In genomic region chr3:136233507-136233906, GRCm38 (mm10) we compare ENCODE assay signal across 24 mouse cellular contexts.
A peak's percentile ranks its signal among the peaks of the same experiment; 100 is the strongest.
DNase-seq lines count a peak whose midpoint lies in the region; ATAC-seq and TF ChIP-seq lines count a peak whose summit lies in the region.
"Had no signal": no experiment of that assay in that cellular context is flagged by ENCODE, and none has a peak within 500 bp of the region (broad histone marks: within the 10 kb centered on the region; RNA-seq: fewer than 3 reads in every experiment).

No protein-coding gene starts in this region.

- no peak overlapping the region for H3K4me2 ChIP-seq in CH12.LX (ENCODE audit: insufficient read depth, low read depth, poor library complexity, severe bottlenecking)
- no peak overlapping the region for H3K4me2 ChIP-seq in myocyte (ENCODE audit: low read depth)
- H3K4me2 ChIP-seq in midbrain, embryonic 14.5 days (ENCODE audit: low read length) = no peak overlapping the region

- no peak for ATAC-seq in midbrain, embryonic 14.5 days (ENCODE audit: low FRiP score, low TSS enrichment)
- no peak for ATAC-seq in CD4-positive, CD25-positive, alpha-beta regulatory T cell, adult 4 months
- ATAC-seq: activated CD4-positive, CD25-positive, alpha-beta regulatory T cell, adult 4 months; Patski had no signal

- dilution Hi-C loops in CH12.LX (cut with MboI; ENCODE audit: extremely low pct_ligation_motif_present, extremely low pct_unique_long_range_greater_than_20kb, low sequenced_read_pairs) = no loop called here

- no peak for TF ChIP-seq POLR2A in CH12.LX (IDR thresholded peaks at IDR 0.05; ENCODE audit: low read depth, low read length)
- TF ChIP-seq POLR2A in myocyte (IDR thresholded peaks at IDR 0.05; ENCODE audit: insufficient read length, low read depth) = no peak

- WGBS in midbrain, embryonic 14.5 days = 85% methylated on average over 2 of the region's 2 CpGs

- TF ChIP-seq EP300 in CH12.LX (IDR thresholded peaks at IDR 0.05; ENCODE audit: low read length) = no peak

- H3K36me3 ChIP-seq in CH12.LX (replicated peaks in 1 of 2; ENCODE audit: control insufficient read depth in 1 of 2, insufficient read depth in 1 of 2, low read length in 1 of 2) (peaks cover 0 to 12% of the 10 kb centered on the region in 2 experiments), myocyte (ENCODE audit: control insufficient read depth, insufficient read depth) (no peaks in the 10 kb centered on the region)
- no peaks in the 10 kb centered on the region for H3K36me3 ChIP-seq in midbrain, embryonic 14.5 days (ENCODE audit: control insufficient read depth, insufficient read depth, low read length)
- H3K36me3 ChIP-seq: G1E had no signal

- H3K9me3 ChIP-seq in CH12.LX (replicated peaks; ENCODE audit: low read length) = no peaks in the 10 kb centered on the region
- H3K9me3 ChIP-seq in midbrain, embryonic 14.5 days (ENCODE audit: control insufficient read depth, low read length) = no peaks in the 10 kb centered on the region
- H3K9me3 ChIP-seq: G1E had no signal

- H3K9ac ChIP-seq in CH12.LX (ENCODE audit: insufficient read depth, low read depth) = no peak overlapping the region
- H3K9ac ChIP-seq in midbrain, embryonic 14.5 days (replicated peaks; ENCODE audit: low read length) = no peak overlapping the region

- peaks cover 3 to 32% of the 10 kb centered on the region in 2 experiments for H3K4me1 ChIP-seq in CH12.LX (ENCODE audit: control insufficient read depth in 1 of 2, insufficient read depth in 2 of 2)
- no peaks in the 10 kb centered on the region for H3K4me1 ChIP-seq in midbrain, embryonic 14.5 days (ENCODE audit: control insufficient read depth, insufficient read depth, low read length)

- H3K79me2 ChIP-seq in CH12.LX (replicated peaks; ENCODE audit: control insufficient read depth, extremely low read depth, insufficient read depth, poor library complexity, severe bottlenecking) (no peaks in the 10 kb centered on the region), myocyte (ENCODE audit: control insufficient read depth, insufficient read depth) (no peaks in the 10 kb centered on the region)

- TF ChIP-seq RAD21 in CH12.LX (IDR thresholded peaks at IDR 0.05; ENCODE audit: low read depth, low read length) = no peak

- no peaks in the 10 kb centered on the region for H3K27me3 ChIP-seq in CH12.LX (replicated peaks)
- no peaks in the 10 kb centered on the region for H3K27me3 ChIP-seq in myocyte (ENCODE audit: control insufficient read depth, insufficient read depth, insufficient read length)
- no peaks in the 10 kb centered on the region for H3K27me3 ChIP-seq in midbrain, embryonic 14.5 days (ENCODE audit: control insufficient read depth, insufficient read depth, low read length)
- H3K27me3 ChIP-seq: Patski had no signal

- in situ Hi-C loops in CH12.LX (cut with MboI; ENCODE audit: low pct_ligation_motif_present, low pct_unique_long_range_greater_than_20kb, low sequenced_read_pairs) = no loop called here

- no peak for TF ChIP-seq CTCF in CH12.LX (conservative IDR thresholded peaks at IDR 0.05 in 1 of 2, IDR thresholded peaks at IDR 0.05 in 1 of 2; ENCODE audit: low read depth in 2 of 2, low read length in 2 of 2)

- H3K4me3 ChIP-seq in CH12.LX (replicated peaks in 1 of 3; ENCODE audit: low read depth in 2 of 3, low read length in 2 of 3, poor library complexity in 1 of 3) (no peak overlapping the region), myocyte (no peak overlapping the region)
- no peak overlapping the region for H3K4me3 ChIP-seq in midbrain, embryonic 14.5 days (replicated peaks; ENCODE audit: low read depth, low read length)

- DNase-seq in 3T3-L1 (ENCODE audit: low read depth, low spot score) = peak; percentile 52
- DNase-seq in CH12.LX (ENCODE audit: extremely low read depth) = no peak
- DNase-seq in NIH3T3 (ENCODE audit: low read depth) = peak; percentile 7
- no peak for DNase-seq in midbrain, embryonic 14.5 days
- DNase-seq in liver = no peak
- DNase-seq in kidney, adult 11 months = no peak
- DNase-seq: adrenal gland, adult 2 months; adrenal gland, adult 8-10 months; adrenal gland, postnatal 10 days; adrenal gland, postnatal 14 days; adrenal gland, postnatal 25 days; adrenal gland, postnatal 36 days; B cell, adult 2 months; cerebellum, adult 11 months; cerebellum, adult 11-12 months; cerebellum, adult 18-20 months; cerebellum, adult 2 months; cerebellum, adult 8-10 months; cerebellum, adult 9-10 months had no signal

- no peak overlapping the region for H3ac ChIP-seq in myocyte (ENCODE audit: control insufficient read depth, insufficient read length)

- H3K27ac ChIP-seq in CH12.LX (ENCODE audit: insufficient read depth, low read depth) = no peak overlapping the region
- H3K27ac ChIP-seq in midbrain, embryonic 14.5 days (replicated peaks; ENCODE audit: low read depth, low read length) = no peak overlapping the region

TF ChIP-seq in CH12.LX, 34 proteins besides CTCF, POLR2A, EP300 and RAD21:
- TF ChIP-seq MAFK (IDR thresholded peaks at IDR 0.05; ENCODE audit: insufficient replicate concordance, low read length) = 0 out of 2 replicates have a peak, but pooled peaks have one; percentile 6
- TF ChIP-seq TCF12 (IDR thresholded peaks at IDR 0.05; ENCODE audit: low read depth, low read length) = no peak

TF ChIP-seq in myocyte, 11 proteins besides CTCF, POLR2A, EP300 and RAD21:
- TF ChIP-seq REST (IDR thresholded peaks at IDR 0.05; ENCODE audit: insufficient read depth, insufficient read length) (no peak), CEBPB (IDR thresholded peaks at IDR 0.05; ENCODE audit: insufficient read depth, poor library complexity, severe bottlenecking) (peak; percentile 79)

Comparison
In these comparisons a context has a peak if more than half of its experiments do, and no peak if none do; other contexts are left out.
1. DNase-seq: peak in 3T3-L1 (single experiment) and NIH3T3 (single experiment); none in CH12.LX (single experiment), midbrain, embryonic 14.5 days (single experiment), liver (single experiment) and kidney, adult 11 months (single experiment).